Mouse (Mus musculus) frontal cortex, postnatal 14 days (tissue): Measurements from ENCODE around the gene Tirap.

Experiments used
- DNase-seq, 2 experiments: peaks; one replicate each; pipeline ENCODE4 v3.0.0; 2022; ENCODE audit warnings: low spot score in 2 of 2

Tirap gene

GRCm38 (mm10) chr9:35199772-35200471, at the start of gene Tirap, which contains the start of gene Srpr:
TSS of gene Tirap (minus strand) at chr9:35200291.
TSS of gene Srpr (plus strand) at chr9:35200175.
- peak; percentile 61 to 76 for DNase-seq

- no peak for DNase-seq
These were observed 49.4 kb upstream of the Tirap start for GRCm38 (mm10) chr9:35249476-35249875.

DNA sequence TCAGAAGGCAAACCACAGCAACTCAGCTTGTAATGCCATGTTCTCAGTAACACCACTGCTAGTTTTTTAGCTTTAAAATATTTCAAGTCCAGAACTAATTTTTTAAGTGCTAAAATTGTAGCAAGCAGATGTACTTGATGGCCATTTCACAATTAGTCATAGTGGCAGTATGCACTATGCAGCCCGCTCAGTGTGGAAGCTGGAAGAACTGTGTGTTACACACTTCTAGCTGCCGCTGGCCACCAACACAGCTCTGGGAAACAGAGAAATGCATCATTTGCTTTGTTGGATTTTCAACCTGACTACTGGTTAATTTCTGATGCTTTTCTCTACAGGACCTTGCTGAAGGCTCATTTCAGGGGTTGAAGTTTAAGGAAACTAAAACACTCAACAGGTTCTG, 47.3 kb upstream of the Tirap start:
- no peak for DNase-seq

DNA sequence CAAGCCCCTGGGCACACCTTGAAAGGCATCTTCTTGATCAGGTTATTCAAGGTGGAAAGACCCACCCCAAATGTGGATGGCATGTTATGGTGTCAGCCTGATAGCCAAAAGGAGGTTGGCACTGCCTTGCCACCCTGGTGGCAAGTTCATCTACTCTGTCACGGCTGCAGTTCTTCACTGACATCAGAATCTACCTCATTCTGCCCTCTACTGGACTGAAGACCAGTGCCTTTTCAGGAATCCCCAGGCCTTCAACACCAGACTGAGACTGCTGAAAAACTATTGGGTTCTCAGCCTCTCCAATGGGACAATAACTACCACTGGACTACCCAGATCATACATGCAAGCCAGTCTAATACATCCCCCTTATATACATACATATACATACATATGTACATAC, 39.6 kb upstream of the Tirap start:
- DNase-seq: no peak

DNA sequence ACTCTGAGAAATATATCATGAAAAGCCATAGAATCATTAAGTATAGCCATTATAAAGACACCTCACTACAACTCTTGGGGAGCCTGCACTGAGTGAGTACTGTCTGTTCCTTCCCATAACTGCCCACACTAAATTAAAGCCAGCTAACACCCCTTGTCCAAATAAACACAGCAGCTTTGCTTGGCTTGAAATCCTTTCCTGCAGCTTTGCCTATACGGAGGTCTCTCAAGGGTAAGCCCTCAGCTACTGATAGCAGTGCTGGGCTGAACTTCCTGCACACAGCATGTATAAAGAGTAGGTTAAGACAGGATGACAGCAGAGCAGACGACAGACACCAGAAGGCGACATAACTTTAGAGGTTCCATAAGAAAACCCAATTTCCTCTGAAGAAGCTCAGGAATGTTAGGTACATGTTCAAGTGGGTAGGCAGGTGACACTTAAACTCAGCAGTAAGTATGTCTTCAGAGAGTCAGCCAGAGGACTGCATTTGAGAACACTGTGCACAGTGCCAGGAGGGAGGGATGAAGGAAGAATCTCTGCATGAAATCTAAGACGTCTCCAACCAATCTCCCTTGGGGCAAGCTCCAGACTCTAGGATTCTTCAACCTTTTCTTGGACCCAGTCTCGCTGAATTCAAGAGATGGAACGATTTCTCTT, 39.0 kb upstream of the Tirap start:
- DNase-seq: no peak

- no peak for DNase-seq
These were observed 38.3 kb upstream of the Tirap start for GRCm38 (mm10) chr9:35238371-35238770.

DNA sequence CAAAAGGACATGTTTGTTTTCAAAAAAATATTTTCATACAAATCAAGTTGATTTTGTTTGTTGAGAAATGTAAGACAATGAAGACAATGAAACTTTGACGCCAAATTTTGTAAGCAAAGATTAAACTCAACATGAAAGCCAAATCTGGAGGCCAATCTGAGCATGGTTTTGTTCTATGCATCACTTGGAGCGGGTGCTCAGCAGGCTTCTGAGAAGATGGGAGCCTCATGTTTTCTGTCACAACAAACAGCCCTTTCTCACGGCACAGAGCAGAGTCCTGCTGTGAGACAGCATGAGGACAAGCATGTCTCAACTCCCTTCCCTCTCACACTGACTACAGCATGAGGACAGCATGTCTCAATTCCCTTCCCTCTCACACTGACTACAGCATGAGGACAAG, 35.9 kb upstream of the Tirap start:
- no peak for DNase-seq

GRCm38 (mm10) chr9:35228671-35229070, 28.6 kb upstream of the Tirap start:
- no peak for DNase-seq

DNA sequence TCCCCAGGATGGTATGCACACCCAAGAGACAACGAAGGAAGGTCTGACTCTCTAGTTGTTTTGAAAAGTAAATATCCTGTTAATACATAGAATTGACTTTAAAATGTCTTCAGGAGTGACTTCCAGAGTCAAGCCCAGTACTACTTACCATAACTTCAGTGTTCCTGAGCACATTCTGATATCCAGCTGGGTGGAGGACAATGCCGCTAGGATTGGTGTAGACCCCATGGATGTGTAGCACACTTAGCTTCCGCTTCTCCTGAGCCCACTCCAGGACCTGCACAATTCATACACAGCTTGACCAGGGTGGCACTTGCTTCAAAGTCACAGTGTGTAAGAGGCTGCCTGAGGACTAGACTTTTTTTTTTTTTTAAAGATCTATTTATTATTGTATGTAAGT, 23.4 kb upstream of the Tirap start:
- DNase-seq: no peak

GRCm38 (mm10) chr9:35217963-35218362, 17.9 kb upstream of the Tirap start:
- no peak for DNase-seq

DNA sequence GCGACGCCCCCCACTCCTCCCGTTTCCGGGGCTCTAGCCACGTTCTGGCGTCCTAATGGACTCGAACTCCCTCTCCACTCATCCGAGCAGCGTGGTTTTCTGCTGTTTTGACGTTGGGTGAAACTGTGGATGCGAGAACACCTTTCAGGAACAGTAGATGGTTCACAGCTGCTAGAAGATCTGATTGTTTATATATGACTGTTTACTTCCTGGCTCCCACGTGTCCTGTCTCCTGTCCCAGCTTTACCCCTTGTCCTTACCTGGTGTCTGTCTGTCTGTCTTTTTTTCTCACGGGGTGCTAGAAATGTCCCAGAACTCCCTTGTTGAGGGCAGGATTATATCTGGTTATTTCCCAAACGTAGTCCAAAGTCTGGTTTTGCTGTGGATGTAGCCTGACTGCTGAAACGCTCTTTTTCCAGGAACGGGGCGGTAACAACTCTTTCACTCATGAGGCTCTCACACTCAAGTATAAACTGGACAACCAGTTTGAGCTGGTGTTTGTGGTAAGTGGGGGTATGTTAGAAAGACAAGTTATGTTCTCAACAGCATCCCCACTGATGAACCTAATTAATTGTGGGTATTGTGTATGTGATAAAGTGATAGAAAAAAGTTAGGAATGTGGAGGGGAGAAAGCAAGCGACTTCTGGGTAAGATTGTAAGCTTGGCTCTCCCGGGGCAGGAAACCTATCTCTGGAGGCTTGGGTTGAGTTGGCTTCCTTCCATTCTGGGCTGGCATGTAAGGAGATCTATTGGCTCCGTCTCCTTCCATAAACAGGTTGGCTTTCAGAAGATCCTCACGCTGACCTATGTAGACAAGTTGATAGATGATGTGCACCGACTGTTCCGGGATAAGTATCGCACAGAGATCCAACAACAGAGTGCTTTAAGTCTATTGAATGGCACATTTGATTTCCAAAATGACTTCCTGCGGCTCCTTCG, 11.8 kb upstream of the Tirap start:
- no peak for DNase-seq

DNA sequence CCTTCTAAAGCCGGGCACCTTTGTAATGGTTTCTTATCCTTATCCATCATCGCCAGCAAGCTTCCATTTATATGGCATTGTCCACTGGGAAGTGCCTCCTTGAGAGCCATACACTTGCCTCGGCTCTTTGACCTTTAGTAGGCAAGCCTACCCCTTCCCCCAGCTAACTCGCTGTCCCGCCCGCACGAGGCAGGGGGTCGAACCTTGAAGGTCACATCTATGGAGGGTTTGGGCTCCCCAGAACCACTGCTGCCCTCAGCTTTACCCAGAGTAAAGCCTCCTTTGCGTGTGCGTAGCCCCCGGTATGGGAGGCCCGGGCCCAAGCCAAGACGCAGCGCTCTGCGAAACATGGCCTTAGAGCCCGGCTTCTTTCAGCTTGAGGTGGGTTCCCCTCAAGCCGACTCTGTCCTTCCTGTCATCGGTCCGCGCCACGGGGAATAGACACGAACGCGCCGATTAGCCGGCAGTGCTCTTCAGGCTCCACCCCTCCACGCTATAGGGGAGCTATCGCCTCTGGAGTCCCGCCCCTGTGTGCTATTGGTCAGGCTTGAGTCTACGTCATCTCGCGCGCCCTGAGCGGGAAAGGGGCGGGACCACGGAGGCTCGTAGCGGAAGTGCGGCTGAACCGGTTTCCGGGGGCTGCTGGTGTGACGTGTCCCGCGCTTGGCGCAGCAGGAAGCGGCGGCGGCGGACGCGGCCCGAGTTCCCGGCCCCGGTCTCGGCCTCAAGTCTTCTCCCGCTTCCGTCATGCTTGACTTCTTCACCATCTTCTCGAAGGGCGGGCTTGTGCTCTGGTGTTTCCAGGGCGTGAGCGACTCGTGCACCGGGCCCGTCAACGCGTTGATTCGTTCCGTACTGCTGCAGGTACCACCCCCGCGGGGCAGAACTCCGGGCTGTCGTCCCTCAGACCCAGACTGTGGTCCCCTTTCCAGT, 10.7 kb upstream of the Tirap start, which contains the start of gene Foxred1:
TSS of gene Foxred1 (minus strand) at position 514 of the 933 bp plus-strand sequence.
- peak; percentile 98 to 99 for DNase-seq

GRCm38 (mm10) chr9:35204421-35204820, 4.3 kb upstream of the Tirap start:
- DNase-seq: no peak

DNA sequence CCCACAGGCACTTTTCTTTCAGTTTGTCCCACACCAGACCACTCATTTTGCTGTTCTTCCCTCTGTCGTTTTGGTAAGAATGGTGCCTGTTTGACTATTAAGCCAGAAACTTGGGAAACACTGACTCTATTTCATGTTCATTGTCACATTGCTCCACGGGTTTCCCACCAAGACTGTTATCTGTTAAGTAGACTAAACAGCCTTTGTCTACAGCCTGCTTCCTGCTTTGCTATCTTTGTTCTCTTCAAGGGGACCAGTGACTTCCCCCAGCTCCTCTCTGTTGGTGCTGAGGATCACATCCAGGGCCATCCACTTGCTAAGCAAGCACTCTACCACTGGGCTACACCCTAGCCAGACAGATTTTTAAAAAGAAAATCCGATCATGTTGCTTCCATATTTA, 3.4 kb upstream of the Tirap start:
- no peak for DNase-seq

GRCm38 (mm10) chr9:35200529-35201060, 504 bp upstream of the Tirap start:
- DNase-seq: no peak

DNA sequence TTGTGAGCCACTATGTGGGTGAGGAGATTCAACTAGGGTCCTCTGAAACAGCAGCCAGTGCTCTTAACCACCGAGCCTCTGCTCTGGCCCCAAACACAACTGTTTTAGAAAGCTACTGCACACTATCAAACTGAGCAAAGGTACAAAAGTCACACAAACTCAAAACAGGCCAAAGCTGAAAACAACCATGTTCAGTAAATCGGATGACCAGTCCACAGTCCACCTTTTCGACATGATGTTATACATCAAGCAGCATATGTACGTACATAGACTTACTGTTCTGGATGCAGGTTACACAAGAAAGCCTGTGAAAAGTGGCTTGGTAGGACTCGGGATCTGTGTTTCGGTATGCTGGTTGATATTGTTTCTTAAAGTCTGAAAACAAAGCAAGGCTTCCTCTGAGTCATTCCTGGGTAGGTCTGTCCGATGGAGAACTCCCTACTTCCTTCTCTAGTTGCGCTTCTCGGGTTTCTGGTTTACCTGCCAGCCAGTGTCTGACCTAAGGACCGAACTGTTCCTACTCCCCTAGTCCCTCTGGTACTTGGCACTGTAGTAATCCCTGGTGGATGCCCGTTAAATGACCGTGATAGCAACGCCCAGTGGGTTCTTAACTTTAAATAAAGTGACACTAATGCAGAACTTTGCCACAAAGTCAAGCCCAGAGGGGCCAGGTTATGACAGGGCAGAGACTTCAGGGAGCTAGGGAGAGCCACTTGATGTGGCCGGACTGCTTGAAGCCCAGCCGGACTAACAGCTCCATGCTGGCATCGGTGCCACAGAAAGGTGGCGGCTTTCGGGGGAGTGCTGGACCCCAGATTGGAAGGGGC, 933 bp downstream of the Tirap start:
- no peak for DNase-seq

DNA sequence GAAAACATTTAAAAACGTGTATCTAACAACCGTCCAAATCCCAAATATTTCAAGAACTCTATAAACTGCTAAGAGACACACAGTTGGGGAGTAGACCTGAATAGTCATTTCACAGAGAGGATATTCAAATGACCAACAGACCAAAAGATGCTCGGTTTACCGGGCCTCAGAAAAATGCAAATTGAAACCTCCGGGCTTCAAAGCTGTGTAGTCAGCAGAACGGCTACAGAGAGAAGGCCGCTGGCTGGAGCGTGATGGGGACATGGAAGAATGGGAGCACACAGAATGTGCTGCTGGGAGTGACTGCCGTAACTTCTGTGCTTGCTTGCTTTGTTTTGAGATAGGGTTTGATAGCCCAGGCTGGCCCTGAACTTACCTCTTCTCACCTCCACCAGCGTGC, 1.7 kb downstream of the Tirap start:
- DNase-seq: no peak

- DNase-seq: no peak
These were observed 2.5 kb downstream of the Tirap start for GRCm38 (mm10) chr9:35197625-35198024.

- no peak for DNase-seq
These were observed 6.0 kb downstream of the Tirap start for GRCm38 (mm10) chr9:35194048-35194447.

GRCm38 (mm10) chr9:35192983-35193542, 7.0 kb downstream of the Tirap start:
- no peak for DNase-seq
